Comparison of ENCODE assay signal across 11 mouse cellular contexts in genomic region chr1:120099483-120099882, GRCm38 (mm10). TPM values are rescaled to one million over a fixed set of nuclear protein-coding genes. Genes with fewer than 3 reads are reported as not detected.
DNase-seq lines count a peak whose midpoint lies in the region; ATAC-seq and TF ChIP-seq lines count a peak whose summit lies in the region.
"Had no signal": no experiment of that assay in that cellular context is flagged by ENCODE, and none has a peak within 500 bp of the region (broad histone marks: within the 10 kb centered on the region; RNA-seq: fewer than 3 reads in every experiment).

No protein-coding gene starts in this region.

- no peak for TF ChIP-seq POLR2A in small intestine, adult 2 months (IDR thresholded peaks at IDR 0.05; ENCODE audit: low read depth, low read length)

- no peak overlapping the region for H3K9ac ChIP-seq in lung, embryonic 14.5 days
- H3K9ac ChIP-seq: limb, embryonic 15.5 days; neural tube, embryonic 13.5 days had no signal

- H3K27me3 ChIP-seq in lung, embryonic 14.5 days (ENCODE audit: insufficient read depth, low read length): no peaks in the 10 kb centered on the region
- H3K27me3 ChIP-seq in small intestine, adult 2 months (ENCODE audit: control insufficient read depth, insufficient read depth, low read length): no peaks in the 10 kb centered on the region
- H3K27me3 ChIP-seq: limb, embryonic 15.5 days; neural tube, embryonic 13.5 days had no signal

- no peaks in the 10 kb centered on the region for H3K36me3 ChIP-seq in lung, embryonic 14.5 days (ENCODE audit: insufficient read depth)
- H3K36me3 ChIP-seq in small intestine, adult 2 months (ENCODE audit: control insufficient read depth, insufficient read depth, low read length): no peaks in the 10 kb centered on the region
- H3K36me3 ChIP-seq: limb, embryonic 15.5 days; neural tube, embryonic 13.5 days had no signal

- 57% methylated on average over 6 of the region's 6 CpGs for WGBS in lung, embryonic 14.5 days
- 70% methylated on average over 6 of the region's 6 CpGs for WGBS in small intestine, adult 2 months

- peak; percentile 23 for DNase-seq in gastrocnemius, postnatal 25 days
- DNase-seq in gastrocnemius, postnatal 4 days (ENCODE audit: low spot score in 2 of 2): no peak
- DNase-seq in lung, embryonic 14.5 days: peak; percentile 36
- no peak for DNase-seq in lung, postnatal 14 days
- peak; percentile 33 for DNase-seq in kidney, postnatal 10 days

- H3K9me3 ChIP-seq in lung, embryonic 14.5 days (ENCODE audit: low read depth, low read length): no peaks in the 10 kb centered on the region
- H3K9me3 ChIP-seq: limb, embryonic 15.5 days; neural tube, embryonic 13.5 days had no signal

- no peak overlapping the region for H3K4me3 ChIP-seq in lung, embryonic 14.5 days (ENCODE audit: low read depth, low read length)
- H3K4me3 ChIP-seq in small intestine, adult 2 months (ENCODE audit: low read depth, low read length): no peak overlapping the region
- H3K4me3 ChIP-seq: heart, adult 2 months; limb, embryonic 15.5 days; neural tube, embryonic 13.5 days had no signal

- H3K27ac ChIP-seq in lung, embryonic 14.5 days (ENCODE audit: low read depth): no peak overlapping the region
- H3K27ac ChIP-seq in small intestine, adult 2 months (ENCODE audit: insufficient read depth, low read depth, low read length): 0 out of 2 replicates have a peak overlapping the region, but pooled peaks have one; percentile 31
- H3K27ac ChIP-seq: heart, adult 2 months; limb, embryonic 15.5 days; neural tube, embryonic 13.5 days had no signal

- no peak overlapping the region for H3K4me2 ChIP-seq in lung, embryonic 14.5 days
- H3K4me2 ChIP-seq: limb, embryonic 15.5 days; neural tube, embryonic 13.5 days had no signal

- TF ChIP-seq CTCF in lung, embryonic 14.5 days (IDR thresholded peaks at IDR 0.05; ENCODE audit: low read depth): no peak
- no peak for TF ChIP-seq CTCF in small intestine, adult 2 months (IDR thresholded peaks at IDR 0.05; ENCODE audit: extremely low read depth, insufficient read length, insufficient replicate concordance, low read depth, low read length)

- H3K4me1 ChIP-seq in lung, embryonic 14.5 days (ENCODE audit: insufficient read depth): no peaks in the 10 kb centered on the region
- peaks cover 9% of the 10 kb centered on the region; the same call in 1 of the 2 replicates for H3K4me1 ChIP-seq in small intestine, adult 2 months (ENCODE audit: control insufficient read depth, insufficient read depth, insufficient read length, low read length)
- H3K4me1 ChIP-seq: limb, embryonic 15.5 days; neural tube, embryonic 13.5 days had no signal

- ATAC-seq in lung, embryonic 14.5 days (ENCODE audit: insufficient read depth): peak; percentile 58; the same call in 1 of the 2 replicates
- no peak for ATAC-seq in cerebellum, adult (ENCODE audit: insufficient number of reproducible peaks, low FRiP score, low TSS enrichment)
- ATAC-seq in erythroid progenitor cell, adult 5-6 weeks (replicated peaks; ENCODE audit: low FRiP score, poor library complexity, severe bottlenecking): no peak

RNA-seq across cellular contexts. Expression of gene Dbi, which starts 21.4 kb away (rescaled TPM):
- 100 to 1,000 TPM; 177 to 210 TPM for total RNA-seq in gastrocnemius, postnatal 25 days (2021)
- total RNA-seq in gastrocnemius, postnatal 4 days (2021): 100 to 1,000 TPM; 389 to 439 TPM
- polyA plus RNA-seq in lung, embryonic 14.5 days (2014; fragmentation: Nextera tagmentation; extraction: Ambion mirVana): 421 and 445 TPM in 2 replicates
- 419 and 468 TPM in 2 replicates for polyA plus RNA-seq in small intestine, adult 2 months (2012; rRNA removed)
- total RNA-seq in erythroid progenitor cell, adult 5-6 weeks (2015; ENCODE audit: low replicate concordance): 40.7 and 50.5 TPM in 2 replicates
- 28.7 and 46.7 TPM in 2 replicates for total RNA-seq in erythroid progenitor cell, adult 5-6 weeks (2017; ENCODE audit: low replicate concordance)

RNA-seq across cellular contexts. Expression of gene 3110009E18Rik, which starts 21.5 kb away (rescaled TPM):
- 1 to 10 TPM; 4.9 to 5.4 TPM for total RNA-seq in gastrocnemius, postnatal 25 days (2021)
- 1 to 10 TPM; 5.5 to 9.0 TPM for total RNA-seq in gastrocnemius, postnatal 4 days (2021)
- 15.4 and 17.2 TPM in 2 replicates for polyA plus RNA-seq in lung, embryonic 14.5 days (2014; fragmentation: Nextera tagmentation; extraction: Ambion mirVana)
- polyA plus RNA-seq in small intestine, adult 2 months (2012; rRNA removed): not detected in 2 replicates
- 17.3 TPM in 1 of 2 replicates, not detected in the other for total RNA-seq in erythroid progenitor cell, adult 5-6 weeks (2015; ENCODE audit: low replicate concordance)
- total RNA-seq in erythroid progenitor cell, adult 5-6 weeks (2017; ENCODE audit: low replicate concordance): not detected in 2 replicates

RNA-seq across cellular contexts. Expression of gene Tmem37, which starts 25.6 kb away (rescaled TPM):
- total RNA-seq in gastrocnemius, postnatal 25 days (2021): 10 to 100 TPM; 11.2 to 16.5 TPM
- 10 to 100 TPM; 11.7 to 16.9 TPM for total RNA-seq in gastrocnemius, postnatal 4 days (2021)
- 7.4 and 8.0 TPM in 2 replicates for polyA plus RNA-seq in lung, embryonic 14.5 days (2014; fragmentation: Nextera tagmentation; extraction: Ambion mirVana)
- polyA plus RNA-seq in small intestine, adult 2 months (2012; rRNA removed): 121 and 171 TPM in 2 replicates
- 3.2 TPM in 1 of 2 replicates, not detected in the other for total RNA-seq in erythroid progenitor cell, adult 5-6 weeks (2015; ENCODE audit: low replicate concordance)
- total RNA-seq in erythroid progenitor cell, adult 5-6 weeks (2017; ENCODE audit: low replicate concordance): not detected in 2 replicates

Comparison
In these comparisons a context has a peak if more than half of its experiments do, and no peak if none do; other contexts are left out.
1. DNase-seq: peak in gastrocnemius, postnatal 25 days (single experiment), lung, embryonic 14.5 days (single experiment) and kidney, postnatal 10 days (single experiment); none in gastrocnemius, postnatal 4 days (0 of 2) and lung, postnatal 14 days (single experiment).